Mouse (Mus musculus): ENCODE results near the gene Cacna1c. TPM values are rescaled to one million over a fixed set of nuclear protein-coding genes. Genes with fewer than 3 reads are reported as not detected.
A peak's percentile ranks its signal among the peaks of the same experiment; 100 is the strongest.

Cacna1c gene
- polyA plus RNA-seq, 1 experiment from 2014 or later, result 0.30 TPM

DNA sequence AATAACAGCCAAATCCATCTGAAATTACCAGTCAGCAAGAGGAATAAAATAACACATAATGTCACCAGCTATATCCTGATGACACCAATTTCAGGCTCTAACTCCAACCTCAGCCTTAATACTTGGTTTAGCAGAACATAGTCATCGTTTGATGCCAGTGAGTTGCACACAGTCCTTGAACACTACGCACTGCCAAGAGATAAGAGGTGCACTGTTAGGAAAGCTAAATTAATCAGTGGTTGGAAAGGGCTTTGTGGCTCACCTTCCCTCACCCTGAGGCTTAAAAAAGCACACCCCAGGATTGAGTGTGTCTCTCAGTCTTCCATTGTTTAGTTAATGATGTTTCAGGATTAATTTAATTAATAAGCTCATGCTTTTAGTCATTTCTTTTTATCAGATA is 16.0 kb downstream of the Cacna1c start:
- Histone ChIP-seq H3K9ac (ENCODE audit: low read depth, low read length) (no peak overlapping the region), H3K27ac (ENCODE audit: low read length) (no peak overlapping the region), H3K27me3 (ENCODE audit: control insufficient read depth, insufficient read depth, low read depth, low read length) (no peaks in the 10 kb centered on the region), H3K36me3 (ENCODE audit: control insufficient read depth, insufficient read depth) (no peaks in the 10 kb centered on the region), H3K9me3 (replicated peaks; ENCODE audit: control insufficient read depth, low read length) (no peaks in the 10 kb centered on the region), H3K4me2 (ENCODE audit: low read depth, low read length) (no peak overlapping the region), H3K4me1 (ENCODE audit: control insufficient read depth, low read depth, low read length) (peaks cover 4% of the 10 kb centered on the region), H3K4me3 (ENCODE audit: low read depth, low read length) (no peak overlapping the region)
- ATAC-seq (ENCODE audit: low read depth), result no peak
- WGBS (ENCODE audit: insufficient replicate concordance), result 53% methylated on average over 2 of the region's 2 CpGs

DNA sequence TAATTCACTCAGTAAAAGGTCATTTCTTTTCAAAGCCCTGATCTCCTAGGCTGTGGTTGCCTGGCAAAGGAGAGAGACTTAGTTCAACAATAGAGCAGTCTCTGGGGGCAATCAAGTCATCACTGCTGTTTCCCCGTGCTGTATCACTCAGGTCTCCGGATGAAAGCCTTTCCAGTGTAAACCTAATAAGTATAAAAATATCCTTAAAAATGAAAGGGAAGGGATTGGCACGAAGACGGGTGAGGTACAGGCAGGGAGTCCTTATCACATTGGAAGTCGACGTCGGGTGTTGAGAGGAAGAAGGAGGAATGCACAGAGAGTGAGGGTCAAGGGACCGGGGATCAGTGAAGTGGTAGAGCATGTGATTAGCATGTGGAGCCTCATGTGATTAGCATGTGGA is 19.1 kb downstream of the Cacna1c start:
- Histone ChIP-seq H3K9me3 (replicated peaks; ENCODE audit: control insufficient read depth, low read length) (no peaks in the 10 kb centered on the region), H3K36me3 (ENCODE audit: control insufficient read depth, insufficient read depth) (no peaks in the 10 kb centered on the region), H3K4me3 (ENCODE audit: low read depth, low read length) (no peak overlapping the region), H3K27me3 (ENCODE audit: control insufficient read depth, insufficient read depth, low read depth, low read length) (no peaks in the 10 kb centered on the region), H3K27ac (ENCODE audit: low read length) (no peak overlapping the region), H3K9ac (ENCODE audit: low read depth, low read length) (no peak overlapping the region), H3K4me2 (ENCODE audit: low read depth, low read length) (no peak overlapping the region), H3K4me1 (ENCODE audit: control insufficient read depth, low read depth, low read length) (peaks cover 10% of the 10 kb centered on the region)
- ATAC-seq (ENCODE audit: low read depth), result no peak
- 48% methylated on average over 8 of the region's 8 CpGs for WGBS (ENCODE audit: insufficient replicate concordance)

DNA sequence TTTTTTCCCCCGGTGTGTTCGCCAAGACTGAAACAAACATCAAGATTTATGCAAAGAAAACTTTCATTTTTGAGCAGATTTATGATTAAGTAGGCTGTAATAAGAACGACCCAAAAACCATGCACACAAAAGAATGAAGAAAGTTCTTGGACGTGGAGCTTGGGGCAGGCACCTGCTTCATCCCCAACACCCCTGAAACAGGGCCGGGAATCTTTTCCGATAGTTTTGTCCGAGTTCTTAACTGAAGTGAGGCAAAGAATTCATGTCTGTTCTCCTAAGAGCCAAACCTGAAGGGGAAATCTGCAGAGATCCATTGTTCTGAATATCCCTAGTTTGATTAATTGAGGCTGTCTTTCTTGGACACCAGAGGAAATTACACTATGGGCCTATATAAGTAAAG is 20.1 kb downstream of the Cacna1c start:
- Histone ChIP-seq H3K4me3 (ENCODE audit: low read depth, low read length) (peak overlapping the region; percentile 70), H3K4me2 (ENCODE audit: low read depth, low read length) (peak overlapping the region; percentile 75), H3K36me3 (ENCODE audit: control insufficient read depth, insufficient read depth) (no peaks in the 10 kb centered on the region), H3K27ac (ENCODE audit: low read length) (no peak overlapping the region), H3K27me3 (ENCODE audit: control insufficient read depth, insufficient read depth, low read depth, low read length) (no peaks in the 10 kb centered on the region), H3K9me3 (replicated peaks; ENCODE audit: control insufficient read depth, low read length) (no peaks in the 10 kb centered on the region), H3K4me1 (ENCODE audit: control insufficient read depth, low read depth, low read length) (peaks cover 10% of the 10 kb centered on the region), H3K9ac (ENCODE audit: low read depth, low read length) (peak overlapping the region; percentile 69)
- ATAC-seq (ENCODE audit: low read depth), result no peak
- WGBS (ENCODE audit: insufficient replicate concordance), result 65% methylated on average over 7 of the region's 7 CpGs

DNA sequence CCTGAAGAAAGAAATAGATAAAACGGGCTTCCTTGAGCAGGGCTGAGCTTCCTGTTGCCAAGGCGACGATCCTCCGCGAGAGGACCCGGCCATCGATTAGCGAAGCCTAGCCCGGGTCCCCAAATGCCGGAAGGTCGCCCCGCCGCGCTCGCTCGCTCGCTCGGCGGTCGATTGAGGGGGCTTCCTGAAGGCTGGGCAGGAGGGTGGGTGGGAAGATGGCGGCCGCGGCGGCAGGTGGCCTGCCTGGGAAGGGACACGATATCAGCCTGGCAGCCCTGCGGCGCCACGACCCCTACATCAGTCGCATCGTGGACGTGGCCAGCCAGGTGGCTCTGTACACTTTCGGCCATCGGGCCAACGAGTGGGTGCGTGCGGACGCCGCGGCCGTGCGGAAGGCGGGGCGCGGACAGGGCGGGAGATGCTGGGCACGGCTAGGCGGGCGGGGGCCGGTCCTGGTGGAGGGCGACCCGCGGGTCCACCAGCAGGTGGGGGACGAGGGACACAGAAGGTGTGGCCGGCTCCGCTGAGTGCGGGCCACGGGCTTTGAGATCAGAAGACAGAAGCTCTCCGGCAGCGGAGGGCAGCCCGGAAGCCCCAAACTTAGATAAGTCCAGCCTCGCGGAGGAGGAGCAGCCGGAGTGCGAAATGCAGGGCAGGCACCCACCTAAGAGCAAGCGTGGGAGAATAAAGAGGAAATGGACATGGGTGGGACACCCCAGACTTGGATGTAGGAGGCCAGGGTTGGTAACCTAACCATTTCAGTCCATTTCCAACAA is 21.0 kb downstream of the Cacna1c start, which contains the start of gene Dcp1b:
Gene Dcp1b (plus strand): TSS at position 176 of the 776 bp plus-strand sequence.
- Histone ChIP-seq H3K4me2 (ENCODE audit: low read depth, low read length) (peak within 1 kb of the TSS; percentile 75), H3K4me3 (ENCODE audit: low read depth, low read length) (peak within 1 kb of the TSS; percentile 70), H3K4me1 (ENCODE audit: control insufficient read depth, low read depth, low read length) (peaks cover 10% of the 10 kb centered on the region), H3K27ac (ENCODE audit: low read length) (peak within 1 kb of the TSS; percentile 86), H3K27me3 (ENCODE audit: control insufficient read depth, insufficient read depth, low read depth, low read length) (no peaks in the 10 kb centered on the region), H3K9ac (ENCODE audit: low read depth, low read length) (peak within 1 kb of the TSS; percentile 69), H3K9me3 (replicated peaks; ENCODE audit: control insufficient read depth, low read length) (no peaks in the 10 kb centered on the region), H3K36me3 (ENCODE audit: control insufficient read depth, insufficient read depth) (no peaks in the 10 kb centered on the region)
- WGBS (ENCODE audit: insufficient replicate concordance), result under 1% methylated on average over 65 of the region's 65 CpGs
- ATAC-seq (ENCODE audit: low read depth), result peak; percentile 93

DNA sequence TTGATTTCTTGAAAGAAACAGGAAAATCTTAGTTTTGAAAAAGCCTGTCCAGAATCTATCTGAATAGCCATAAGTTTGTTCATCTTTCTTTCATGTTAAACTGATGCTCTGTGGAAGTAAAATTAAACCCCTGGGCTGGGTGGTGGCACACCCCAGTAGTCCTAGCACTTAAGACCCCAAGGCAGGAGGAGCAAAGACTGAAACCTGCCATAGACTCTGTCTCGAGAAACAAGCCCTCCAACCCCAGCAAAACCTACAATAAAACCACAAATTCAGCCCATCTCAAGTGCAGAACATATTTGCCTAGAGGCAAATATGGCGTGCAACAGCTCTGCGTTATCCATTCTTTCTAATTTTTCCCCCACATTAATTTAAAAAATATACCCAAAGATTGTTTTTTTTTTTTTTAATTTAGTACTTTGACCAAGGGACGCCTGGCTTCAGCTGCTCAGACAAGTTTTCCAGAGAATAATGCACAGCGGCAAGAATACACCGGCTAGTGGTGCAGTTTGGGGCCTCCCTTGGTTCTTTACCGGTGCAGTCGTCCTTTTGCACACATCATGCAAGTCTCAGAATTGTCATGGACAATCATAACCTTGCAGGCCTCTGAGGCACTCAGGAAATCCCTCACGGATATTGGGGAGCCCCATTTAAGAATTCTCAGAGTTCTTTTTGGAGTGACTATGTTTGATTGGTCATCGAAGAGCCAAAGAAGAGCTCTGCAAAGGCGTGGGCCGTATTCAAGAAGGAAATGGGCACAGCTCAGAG is 21.7 kb downstream of the Cacna1c start:
- ATAC-seq (ENCODE audit: low read depth), result no peak
- H3K4me2 ChIP-seq (ENCODE audit: low read depth, low read length), result peak overlapping the region; percentile 75
- WGBS (ENCODE audit: insufficient replicate concordance), result 50% methylated on average over 12 of the region's 12 CpGs
- H3K9me3 ChIP-seq (replicated peaks; ENCODE audit: control insufficient read depth, low read length), result no peaks in the 10 kb centered on the region
- peak overlapping the region; percentile 70 for H3K4me3 ChIP-seq (ENCODE audit: low read depth, low read length)
- no peaks in the 10 kb centered on the region for H3K36me3 ChIP-seq (ENCODE audit: control insufficient read depth, insufficient read depth)
- peak overlapping the region; percentile 69; the same call in 1 of the 2 replicates for H3K9ac ChIP-seq (ENCODE audit: low read depth, low read length)
- peaks cover 10% of the 10 kb centered on the region for H3K4me1 ChIP-seq (ENCODE audit: control insufficient read depth, low read depth, low read length)
- no peaks in the 10 kb centered on the region for H3K27me3 ChIP-seq (ENCODE audit: control insufficient read depth, insufficient read depth, low read depth, low read length)
- peak overlapping the region; percentile 86; the same call in 1 of the 2 replicates for H3K27ac ChIP-seq (ENCODE audit: low read length)

DNA sequence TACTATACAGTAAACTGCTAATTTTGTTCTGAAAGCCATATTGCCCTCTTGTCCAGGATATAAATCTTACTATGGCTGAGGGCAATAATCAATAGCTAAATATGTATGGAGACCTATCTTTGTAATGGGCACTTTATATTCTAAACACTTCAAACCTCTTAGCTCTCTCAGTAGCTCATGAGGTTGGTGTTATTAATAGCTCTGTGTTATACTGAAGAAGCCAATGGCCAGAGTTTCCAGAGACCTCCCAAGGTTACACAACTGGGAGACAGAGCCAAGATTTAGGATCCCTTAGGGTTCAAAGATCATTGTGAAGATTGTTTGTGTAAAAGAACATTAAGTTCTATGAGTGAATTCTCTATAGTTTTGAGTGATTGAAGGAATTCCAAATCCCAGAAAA is 30.5 kb downstream of the Cacna1c start:
- ATAC-seq (ENCODE audit: low read depth), result no peak
- Histone ChIP-seq H3K4me1 (ENCODE audit: control insufficient read depth, low read depth, low read length) (no peaks in the 10 kb centered on the region), H3K27ac (ENCODE audit: low read length) (no peak overlapping the region), H3K4me3 (ENCODE audit: low read depth, low read length) (no peak overlapping the region), H3K9me3 (replicated peaks; ENCODE audit: control insufficient read depth, low read length) (no peaks in the 10 kb centered on the region), H3K9ac (ENCODE audit: low read depth, low read length) (no peak overlapping the region), H3K4me2 (ENCODE audit: low read depth, low read length) (no peak overlapping the region), H3K27me3 (ENCODE audit: control insufficient read depth, insufficient read depth, low read depth, low read length) (no peaks in the 10 kb centered on the region), H3K36me3 (ENCODE audit: control insufficient read depth, insufficient read depth) (no peaks in the 10 kb centered on the region)

DNA sequence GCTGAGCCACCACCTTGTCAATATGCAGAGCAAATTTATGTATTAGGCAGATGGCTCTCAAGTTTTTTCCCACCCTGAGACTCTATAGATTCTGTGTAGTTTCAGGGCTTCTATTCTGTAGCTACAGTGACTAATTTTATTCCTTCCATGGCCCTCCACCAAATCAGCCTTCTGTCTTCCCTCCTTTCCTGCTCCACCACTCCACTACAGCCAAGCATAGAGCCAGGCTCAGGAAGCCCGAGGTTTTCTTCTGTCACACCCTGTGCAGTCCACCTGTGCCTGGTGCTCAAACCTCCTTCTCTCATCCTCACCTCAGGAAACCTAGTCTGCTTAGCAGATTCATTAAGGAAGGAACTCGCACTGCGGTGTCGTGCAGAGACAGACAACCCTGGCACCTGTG is 51.1 kb downstream of the Cacna1c start:
- no peak for ATAC-seq (ENCODE audit: low read depth)
- WGBS (ENCODE audit: insufficient replicate concordance), result 49% methylated on average over 4 of the region's 4 CpGs
- Histone ChIP-seq H3K4me2 (ENCODE audit: low read depth, low read length) (no peak overlapping the region), H3K27me3 (ENCODE audit: control insufficient read depth, insufficient read depth, low read depth, low read length) (no peaks in the 10 kb centered on the region), H3K36me3 (ENCODE audit: control insufficient read depth, insufficient read depth) (no peaks in the 10 kb centered on the region), H3K9ac (ENCODE audit: low read depth, low read length) (no peak overlapping the region), H3K27ac (ENCODE audit: low read length) (no peak overlapping the region), H3K4me3 (ENCODE audit: low read depth, low read length) (no peak overlapping the region), H3K9me3 (replicated peaks; ENCODE audit: control insufficient read depth, low read length) (no peaks in the 10 kb centered on the region), H3K4me1 (ENCODE audit: control insufficient read depth, low read depth, low read length) (no peaks in the 10 kb centered on the region)

DNA sequence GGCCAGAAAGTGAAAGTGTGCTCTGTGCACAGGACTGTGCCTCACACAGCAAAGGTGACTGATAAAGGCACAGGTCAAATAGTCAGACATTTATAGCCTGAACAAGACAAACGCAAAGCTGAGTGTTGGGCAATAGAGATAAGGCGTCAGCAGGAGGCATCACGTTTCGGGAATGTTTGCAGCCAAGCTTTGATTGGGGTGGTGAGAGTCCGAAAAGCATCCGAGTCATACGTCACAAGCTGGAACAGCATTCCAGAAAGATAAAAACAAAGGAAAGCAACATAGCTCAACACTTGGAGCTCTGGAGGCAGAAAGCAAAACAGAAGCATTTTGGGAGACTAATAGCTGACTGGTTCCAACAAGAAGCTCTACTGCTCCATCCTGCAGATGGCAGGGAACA is 56.7 kb downstream of the Cacna1c start:
- H3K36me3 ChIP-seq (ENCODE audit: control insufficient read depth, insufficient read depth), result no peaks in the 10 kb centered on the region
- no peak overlapping the region for H3K4me3 ChIP-seq (ENCODE audit: low read depth, low read length)
- no peaks in the 10 kb centered on the region for H3K27me3 ChIP-seq (ENCODE audit: control insufficient read depth, insufficient read depth, low read depth, low read length)
- H3K27ac ChIP-seq (ENCODE audit: low read length), result no peak overlapping the region; the same call in 1 of the 2 replicates
- ATAC-seq (ENCODE audit: low read depth), result peak; percentile 86
- WGBS (ENCODE audit: insufficient replicate concordance), result 27% methylated on average over 7 of the region's 7 CpGs
- H3K9me3 ChIP-seq (replicated peaks; ENCODE audit: control insufficient read depth, low read length), result no peaks in the 10 kb centered on the region
- H3K4me2 ChIP-seq (ENCODE audit: low read depth, low read length), result peak overlapping the region; percentile 20; the same call in 1 of the 2 replicates
- no peak overlapping the region for H3K9ac ChIP-seq (ENCODE audit: low read depth, low read length)
- H3K4me1 ChIP-seq (ENCODE audit: control insufficient read depth, low read depth, low read length), result peaks cover 5% of the 10 kb centered on the region

DNA sequence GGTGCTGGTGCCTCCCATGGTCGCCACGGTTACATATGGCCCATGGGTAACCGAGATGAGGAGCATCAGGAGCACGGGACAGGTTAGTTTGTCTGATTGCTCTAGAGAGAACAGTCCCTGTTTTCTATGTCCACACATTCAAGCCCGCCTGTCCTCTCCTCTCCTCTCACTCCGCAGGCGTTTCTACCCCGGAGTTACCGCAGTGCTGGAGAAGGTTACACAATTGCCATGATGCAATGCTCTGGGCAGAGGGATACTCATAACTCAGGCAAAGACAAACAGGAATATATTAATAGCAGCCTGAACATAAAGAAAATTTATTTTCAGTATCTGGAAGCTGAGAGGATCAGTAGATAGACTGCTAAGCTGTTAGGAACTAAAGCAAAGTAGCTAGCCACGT is 58.5 kb downstream of the Cacna1c start:
- ATAC-seq (ENCODE audit: low read depth), result peak; percentile 76
- H3K27me3 ChIP-seq (ENCODE audit: control insufficient read depth, insufficient read depth, low read depth, low read length), result no peaks in the 10 kb centered on the region
- no peak overlapping the region for H3K4me3 ChIP-seq (ENCODE audit: low read depth, low read length)
- H3K4me2 ChIP-seq (ENCODE audit: low read depth, low read length), result no peak overlapping the region
- no peak overlapping the region for H3K27ac ChIP-seq (ENCODE audit: low read length)
- H3K9ac ChIP-seq (ENCODE audit: low read depth, low read length), result no peak overlapping the region
- H3K9me3 ChIP-seq (replicated peaks; ENCODE audit: control insufficient read depth, low read length), result no peaks in the 10 kb centered on the region
- 63% methylated on average over 10 of the region's 10 CpGs for WGBS (ENCODE audit: insufficient replicate concordance)
- H3K4me1 ChIP-seq (ENCODE audit: control insufficient read depth, low read depth, low read length), result peaks cover 5% of the 10 kb centered on the region
- no peaks in the 10 kb centered on the region for H3K36me3 ChIP-seq (ENCODE audit: control insufficient read depth, insufficient read depth)

Data from liver, embryonic 16.5 days (tissue).